Mouse (Mus musculus) small intestine, adult 2 months (tissue): Measurements from ENCODE around the gene Taar8c.

Experiments
- CTCF ChIP-seq: fragments of 200-500 bp; IDR thresholded peaks from 2 replicates; pipeline ENCODE4 v1.5.1; 2012; ENCODE audit warnings: low read depth, mild to moderate bottlenecking, control low read depth, inconsistent platforms, low read length, moderate library complexity, mixed read lengths; ENCODE audit not compliant: insufficient replicate concordance, insufficient read length; ENCODE audit errors: extremely low read depth
- POLR2A ChIP-seq: fragments of 200-500 bp; IDR thresholded peaks from 2 replicates; pipeline ENCODE4 v1.6.1; 2012; ENCODE audit warnings: low read depth, mild to moderate bottlenecking, control low read depth, inconsistent platforms, low read length, moderate library complexity

GRCm38 (mm10) chr10:24092194-24092593 lies 9.5 kb downstream of the Taar8c start, which contains the start of gene Taar8b:
- TF ChIP-seq CTCF (no peak), POLR2A (no peak)
